Mouse (Mus musculus) testis, adult 10 weeks (tissue): ENCODE data around the gene Bend4. TPM values are rescaled to one million over a fixed set of nuclear protein-coding genes. Genes with fewer than 3 reads are reported as not detected.

Source experiments
- polyA plus RNA-seq: library from polyadenylated mRNA; stranded (reverse); fragments of 350-450 nt; fragmentation: Illumina TruSeq; extraction: RNeasy Lipid Tissue Mini Kit (QIAGEN cat#74804); gene quantifications from one replicate; pipeline ENCODE4 v1.2.3, GENCODE M21; 2014; ENCODE audit warnings: low read depth, low replicate concordance

Bend4 gene
- 12.4 TPM for polyA plus RNA-seq

GRCm38 (mm10) chr5:67427443-67428360 lies at the start of gene Bend4:
Gene Bend4 (minus strand): TSS chr5:67428310.

Other genes with a start within 250 kb of the Bend4 start
- 55.9 TPM for gene Tmem33, start 167.7 kb downstream of the Bend4 start, polyA plus RNA-seq
- gene Slc30a9, start 121.4 kb downstream of the Bend4 start, polyA plus RNA-seq, result 111 TPM
- 32.8 TPM for gene Shisa3, start 179.6 kb upstream of the Bend4 start, polyA plus RNA-seq